29 mouse cellular contexts compared by ENCODE assay signal in genomic region chr6:109004443-109004842, GRCm38 (mm10).
DNase-seq lines count a peak whose midpoint lies in the region; ATAC-seq and TF ChIP-seq lines count a peak whose summit lies in the region.
"Had no signal": no experiment of that assay in that cellular context is flagged by ENCODE, and none has a peak within 500 bp of the region (broad histone marks: within the 10 kb centered on the region; RNA-seq: fewer than 3 reads in every experiment).

No protein-coding gene starts in this region.

- 0 out of 2 replicates have a peak, but pooled peaks have one; percentile 27 for ATAC-seq in hindbrain, postnatal 0 days
- no peak for ATAC-seq in hindbrain, embryonic 16.5 days
- peak; percentile 68; the same call in 1 of the 2 replicates for ATAC-seq in midbrain, embryonic 16.5 days
- no peak; the same call in 1 of the 2 replicates for ATAC-seq in midbrain, embryonic 13.5 days
- ATAC-seq: intestine, embryonic 15.5 days had no signal

- H3K4me1 ChIP-seq in hindbrain, postnatal 0 days (ENCODE audit: insufficient read depth, low read length) = no peaks in the 10 kb centered on the region
- no peaks in the 10 kb centered on the region for H3K4me1 ChIP-seq in hindbrain, embryonic 16.5 days (ENCODE audit: control insufficient read depth, insufficient read depth, low read depth, low read length)
- H3K4me1 ChIP-seq in midbrain, embryonic 16.5 days (ENCODE audit: control insufficient read depth, insufficient read depth, low read length) = peaks cover 3% of the 10 kb centered on the region
- no peaks in the 10 kb centered on the region; the same call in 1 of the 2 replicates for H3K4me1 ChIP-seq in midbrain, embryonic 13.5 days (replicated peaks)
- H3K4me1 ChIP-seq: embryonic facial prominence, embryonic 13.5 days; heart, embryonic 13.5 days; hindbrain, embryonic 13.5 days; intestine, embryonic 15.5 days; limb, embryonic 15.5 days; stomach, embryonic 15.5 days had no signal

- H3K27ac ChIP-seq in hindbrain, postnatal 0 days = no peak overlapping the region
- no peak overlapping the region for H3K27ac ChIP-seq in hindbrain, embryonic 16.5 days (ENCODE audit: low read depth, low read length)
- H3K27ac ChIP-seq in midbrain, embryonic 16.5 days (ENCODE audit: low read length) = peak overlapping the region; percentile 19; the same call in 1 of the 2 replicates
- no peak overlapping the region for H3K27ac ChIP-seq in midbrain, embryonic 13.5 days
- H3K27ac ChIP-seq: embryonic facial prominence, embryonic 13.5 days; forebrain, embryonic 12.5 days; heart, adult 2 months; heart, embryonic 13.5 days; hindbrain, embryonic 13.5 days; intestine, embryonic 15.5 days; limb, embryonic 15.5 days; liver, embryonic 14.5 days; stomach, embryonic 15.5 days had no signal

- no peak for TF ChIP-seq CTCF in hindbrain, postnatal 0 days (IDR thresholded peaks at IDR 0.05; ENCODE audit: low read depth)

- H3K4me3 ChIP-seq in hindbrain, postnatal 0 days (ENCODE audit: low read length) = no peak overlapping the region
- no peak overlapping the region for H3K4me3 ChIP-seq in hindbrain, embryonic 16.5 days (ENCODE audit: low read length)
- no peak overlapping the region for H3K4me3 ChIP-seq in midbrain, embryonic 16.5 days (ENCODE audit: low read depth, low read length)
- H3K4me3 ChIP-seq in midbrain, embryonic 13.5 days (replicated peaks) = no peak overlapping the region
- H3K4me3 ChIP-seq: embryonic facial prominence, embryonic 13.5 days; erythroblast, embryonic 14.5 days; forebrain, embryonic 12.5 days; heart, adult 2 months; heart, embryonic 13.5 days; hindbrain, embryonic 13.5 days; intestine, embryonic 15.5 days; limb, embryonic 15.5 days; stomach, embryonic 15.5 days had no signal

- 26% methylated on average over 2 of the region's 2 CpGs for WGBS in hindbrain, postnatal 0 days
- WGBS in hindbrain, embryonic 16.5 days = 47% methylated on average over 2 of the region's 2 CpGs
- WGBS in midbrain, embryonic 16.5 days = 50% methylated on average over 2 of the region's 2 CpGs
- 58% methylated on average over 2 of the region's 2 CpGs for WGBS in midbrain, embryonic 13.5 days

- no peaks in the 10 kb centered on the region for H3K27me3 ChIP-seq in hindbrain, postnatal 0 days (ENCODE audit: insufficient read depth, low read length)
- no peaks in the 10 kb centered on the region for H3K27me3 ChIP-seq in hindbrain, embryonic 16.5 days (replicated peaks; ENCODE audit: control insufficient read depth, insufficient read depth, low read length)
- no peaks in the 10 kb centered on the region for H3K27me3 ChIP-seq in midbrain, embryonic 16.5 days (ENCODE audit: control insufficient read depth, insufficient read depth, low read depth, low read length)
- no peaks in the 10 kb centered on the region for H3K27me3 ChIP-seq in midbrain, embryonic 13.5 days
- H3K27me3 ChIP-seq: embryonic facial prominence, embryonic 13.5 days; forebrain, embryonic 12.5 days; heart, embryonic 13.5 days; hindbrain, embryonic 13.5 days; intestine, embryonic 15.5 days; limb, embryonic 15.5 days; stomach, embryonic 15.5 days had no signal

- no peaks in the 10 kb centered on the region for H3K9me3 ChIP-seq in hindbrain, postnatal 0 days (ENCODE audit: low read length)
- H3K9me3 ChIP-seq in hindbrain, embryonic 16.5 days (ENCODE audit: control insufficient read depth, low read length) = no peaks in the 10 kb centered on the region
- no peaks in the 10 kb centered on the region for H3K9me3 ChIP-seq in midbrain, embryonic 16.5 days (replicated peaks; ENCODE audit: control insufficient read depth, low read length, poor library complexity, severe bottlenecking)
- H3K9me3 ChIP-seq in midbrain, embryonic 13.5 days = no peaks in the 10 kb centered on the region
- H3K9me3 ChIP-seq: embryonic facial prominence, embryonic 13.5 days; forebrain, embryonic 12.5 days; heart, embryonic 13.5 days; hindbrain, embryonic 13.5 days; intestine, embryonic 15.5 days; limb, embryonic 15.5 days; stomach, embryonic 15.5 days had no signal

- no peaks in the 10 kb centered on the region for H3K36me3 ChIP-seq in hindbrain, postnatal 0 days (ENCODE audit: insufficient read depth, low read length)
- H3K36me3 ChIP-seq in hindbrain, embryonic 16.5 days (ENCODE audit: control insufficient read depth, insufficient read depth, low read length) = no peaks in the 10 kb centered on the region
- no peaks in the 10 kb centered on the region for H3K36me3 ChIP-seq in midbrain, embryonic 16.5 days (ENCODE audit: control insufficient read depth, insufficient read depth, low read length)
- no peaks in the 10 kb centered on the region for H3K36me3 ChIP-seq in midbrain, embryonic 13.5 days
- H3K36me3 ChIP-seq: embryonic facial prominence, embryonic 13.5 days; forebrain, embryonic 12.5 days; heart, embryonic 13.5 days; hindbrain, embryonic 13.5 days; intestine, embryonic 15.5 days; limb, embryonic 15.5 days; stomach, embryonic 15.5 days had no signal

- DNase-seq in hindbrain, postnatal 0 days (ENCODE audit: low spot score) = peak; percentile 35
- DNase-seq in brain, adult 2 months (ENCODE audit: low read depth, low spot score) = peak; percentile 67
- no peak for DNase-seq in right cerebral cortex, postnatal 25 days
- DNase-seq in adrenal gland, postnatal 4 days (ENCODE audit: low spot score in 2 of 2) = no peak
- DNase-seq: cerebellum, adult 2 months; cerebellum, postnatal 25 days; embryo, embryonic 11 days; gastrocnemius, postnatal 25 days; heart, adult 2 months; heart, postnatal 14 days; kidney, adult 9 months; kidney, postnatal 14 days; left cerebral cortex, postnatal 4 days; lung, embryonic 14.5 days; right cerebral cortex, postnatal 4 days; thymus, adult 18-20 months; thymus, postnatal 36 days had no signal

- H3K9ac ChIP-seq in hindbrain, postnatal 0 days (replicated peaks; ENCODE audit: low read length) = no peak overlapping the region
- H3K9ac ChIP-seq in hindbrain, embryonic 16.5 days (ENCODE audit: low read depth, low read length) = no peak overlapping the region
- H3K9ac ChIP-seq in midbrain, embryonic 16.5 days (ENCODE audit: low read depth, low read length) = no peak overlapping the region
- H3K9ac ChIP-seq in midbrain, embryonic 13.5 days (replicated peaks) = no peak overlapping the region
- H3K9ac ChIP-seq: embryonic facial prominence, embryonic 13.5 days; forebrain, embryonic 12.5 days; heart, embryonic 13.5 days; hindbrain, embryonic 13.5 days; intestine, embryonic 15.5 days; limb, embryonic 15.5 days; liver, embryonic 14.5 days; lung, embryonic 14.5 days; stomach, embryonic 15.5 days had no signal

- no peak overlapping the region for H3K4me2 ChIP-seq in hindbrain, postnatal 0 days (ENCODE audit: low read depth, low read length)
- no peak overlapping the region for H3K4me2 ChIP-seq in hindbrain, embryonic 16.5 days (ENCODE audit: low read length)
- H3K4me2 ChIP-seq in midbrain, embryonic 16.5 days (ENCODE audit: low read length) = no peak overlapping the region
- H3K4me2 ChIP-seq in midbrain, embryonic 13.5 days (replicated peaks) = no peak overlapping the region
- H3K4me2 ChIP-seq: embryonic facial prominence, embryonic 13.5 days; forebrain, embryonic 12.5 days; heart, embryonic 13.5 days; hindbrain, embryonic 13.5 days; intestine, embryonic 15.5 days; limb, embryonic 15.5 days; lung, embryonic 14.5 days; stomach, embryonic 15.5 days had no signal

Comparison
In these comparisons a context has a peak if more than half of its experiments do, and no peak if none do; other contexts are left out.
1. ATAC-seq: peak in hindbrain, postnatal 0 days (single experiment) and midbrain, embryonic 16.5 days (single experiment); none in hindbrain, embryonic 16.5 days (single experiment) and midbrain, embryonic 13.5 days (single experiment).
2. DNase-seq: peak in hindbrain, postnatal 0 days (single experiment) and brain, adult 2 months (single experiment); none in right cerebral cortex, postnatal 25 days (single experiment) and adrenal gland, postnatal 4 days (0 of 2).